In genomic region chr12:71009769-71010168, GRCm38 (mm10) we compare ENCODE assay signal across 13 mouse cellular contexts. TPM values are rescaled to one million over a fixed set of nuclear protein-coding genes. Genes with fewer than 3 reads are reported as not detected.
DNase-seq lines count a peak whose midpoint lies in the region; ATAC-seq lines count a peak whose summit lies in the region.
"Had no signal": no experiment of that assay in that cellular context is flagged by ENCODE, and none has a peak within 500 bp of the region (broad histone marks: within the 10 kb centered on the region; RNA-seq: fewer than 3 reads in every experiment).

No protein-coding gene starts in this region.

- no peak overlapping the region for H3K4me3 ChIP-seq in heart, embryonic 13.5 days
- H3K4me3 ChIP-seq: forebrain, embryonic 15.5 days; neural tube, embryonic 13.5 days had no signal

- H3K9me3 ChIP-seq in heart, embryonic 13.5 days, result no peaks in the 10 kb centered on the region
- H3K9me3 ChIP-seq: forebrain, embryonic 15.5 days; neural tube, embryonic 13.5 days had no signal

- peak; percentile 54 for DNase-seq in adrenal gland, adult 2 months
- no peak for DNase-seq in adrenal gland, postnatal 4 days (ENCODE audit: low spot score in 2 of 2)
- DNase-seq in MN1 (ENCODE audit: low spot score), result peak; percentile 26
- peak; percentile 75 to 82 for DNase-seq in kidney, postnatal 25 days
- no peak for DNase-seq in urinary bladder, postnatal 25 days (ENCODE audit: low spot score)
- no peak for DNase-seq in thymus, postnatal 4 days
- no peak for DNase-seq in natural killer cell, adult 2 months (ENCODE audit: low spot score in 2 of 2)
- DNase-seq: cerebellum, postnatal 10 days; spleen, adult 18-20 months had no signal

- peaks cover 71% of the 10 kb centered on the region for H3K36me3 ChIP-seq in heart, embryonic 13.5 days

- H3K27me3 ChIP-seq in heart, embryonic 13.5 days (replicated peaks), result no peaks in the 10 kb centered on the region
- H3K27me3 ChIP-seq: forebrain, embryonic 15.5 days; neural tube, embryonic 13.5 days had no signal

- H3K9ac ChIP-seq in heart, embryonic 13.5 days, result no peak overlapping the region
- H3K9ac ChIP-seq: forebrain, embryonic 15.5 days; neural tube, embryonic 13.5 days had no signal

- peak overlapping the region; percentile 63; the same call in 1 of the 2 replicates for H3K27ac ChIP-seq in heart, embryonic 13.5 days (replicated peaks)
- H3K27ac ChIP-seq: forebrain, embryonic 15.5 days; hindbrain, postnatal 0 days; neural tube, embryonic 13.5 days had no signal

- no peak overlapping the region for H3K4me2 ChIP-seq in heart, embryonic 13.5 days
- H3K4me2 ChIP-seq: forebrain, embryonic 15.5 days; neural tube, embryonic 13.5 days had no signal

- 36% methylated on average over 4 of the region's 4 CpGs for WGBS in heart, embryonic 13.5 days

- no peak for ATAC-seq in heart, embryonic 13.5 days (ENCODE audit: extremely low read depth, insufficient number of reproducible peaks, low FRiP score, low TSS enrichment)
- ATAC-seq: forebrain, embryonic 15.5 days; hindbrain, postnatal 0 days had no signal

- H3K4me1 ChIP-seq in heart, embryonic 13.5 days, result peaks cover 62% of the 10 kb centered on the region

RNA-seq across cellular contexts. Expression of gene Arid4a, which starts 6.0 kb away (rescaled TPM):
- 10 to 100 TPM; 19.0 to 20.1 TPM for total RNA-seq in adrenal gland, adult 2 months (2021)
- polyA plus RNA-seq in adrenal gland, adult 2 months (2012; rRNA removed), result 1.7 and 1.8 TPM in 2 replicates
- 10 to 100 TPM; 28.1 to 29.1 TPM for total RNA-seq in adrenal gland, postnatal 4 days (2021)
- polyA plus RNA-seq in heart, embryonic 13.5 days (2015; fragmentation: Nextera tagmentation; extraction: Ambion mirVana), result 24.3 and 24.8 TPM in 2 replicates

RNA-seq across cellular contexts. Expression of gene Psma3, which starts 35.3 kb away (rescaled TPM):
- total RNA-seq in adrenal gland, adult 2 months (2021), result 100 to 1,000 TPM; 369 to 448 TPM
- 6.2 and 6.8 TPM in 2 replicates for polyA plus RNA-seq in adrenal gland, adult 2 months (2012; rRNA removed)
- 100 to 1,000 TPM; 326 to 333 TPM for total RNA-seq in adrenal gland, postnatal 4 days (2021)
- polyA plus RNA-seq in heart, embryonic 13.5 days (2015; fragmentation: Nextera tagmentation; extraction: Ambion mirVana), result 453 and 467 TPM in 2 replicates

Comparison
In these comparisons a context has a peak if more than half of its experiments do, and no peak if none do; other contexts are left out.
1. DNase-seq: peak in adrenal gland, adult 2 months (single experiment), MN1 (single experiment) and kidney, postnatal 25 days (2 of 2); none in adrenal gland, postnatal 4 days (0 of 2), urinary bladder, postnatal 25 days (single experiment), thymus, postnatal 4 days (single experiment) and natural killer cell, adult 2 months (0 of 2).